9 mouse cellular contexts compared by ENCODE assay signal in genomic region chr11:115858354-115858753, GRCm38 (mm10). TPM values are rescaled to one million over a fixed set of nuclear protein-coding genes. Genes with fewer than 3 reads are reported as not detected.
DNase-seq lines count a peak whose midpoint lies in the region; ATAC-seq lines count a peak whose summit lies in the region.
"Had no signal": no experiment of that assay in that cellular context is flagged by ENCODE, and none has a peak within 500 bp of the region (broad histone marks: within the 10 kb centered on the region; RNA-seq: fewer than 3 reads in every experiment).

Gene Myo15b, plus strand, starts transcription at chr11:115858406.

- H3K9me3 ChIP-seq in kidney, embryonic 15.5 days (replicated peaks), result no peaks in the 10 kb centered on the region
- no peaks in the 10 kb centered on the region for H3K9me3 ChIP-seq in embryonic facial prominence, embryonic 13.5 days
- H3K9me3 ChIP-seq in intestine, embryonic 16.5 days (ENCODE audit: control insufficient read depth, low read length), result no peaks in the 10 kb centered on the region

- no peak for DNase-seq in kidney, adult 11 months
- DNase-seq in neural tube, embryonic 10.5 days (ENCODE audit: extremely low spot score, low spot score), result peak; percentile 49
- no peak for DNase-seq in right cerebral cortex, postnatal 10 days (ENCODE audit: low spot score in 2 of 2)
- DNase-seq in right cerebral cortex, postnatal 14 days, result no peak
- no peak for DNase-seq in thymus, postnatal 36 days
- DNase-seq: gastrocnemius, postnatal 10 days had no signal

- H3K4me1 ChIP-seq in kidney, embryonic 15.5 days, result peaks cover 21% of the 10 kb centered on the region
- H3K4me1 ChIP-seq in embryonic facial prominence, embryonic 13.5 days, result peaks cover 13% of the 10 kb centered on the region
- peaks cover 11% of the 10 kb centered on the region; the same call in 1 of the 2 replicates for H3K4me1 ChIP-seq in intestine, embryonic 16.5 days (ENCODE audit: control insufficient read depth, insufficient read depth, low read length)

- H3K4me2 ChIP-seq in kidney, embryonic 15.5 days, result peak within 1 kb of the TSS; percentile 77
- peak within 1 kb of the TSS; percentile 66 for H3K4me2 ChIP-seq in embryonic facial prominence, embryonic 13.5 days
- peak within 1 kb of the TSS; percentile 89 for H3K4me2 ChIP-seq in intestine, embryonic 16.5 days (ENCODE audit: low read depth, low read length)

- peaks cover 59% of the 10 kb centered on the region for H3K27me3 ChIP-seq in kidney, embryonic 15.5 days
- peaks cover 71% of the 10 kb centered on the region for H3K27me3 ChIP-seq in embryonic facial prominence, embryonic 13.5 days
- H3K27me3 ChIP-seq in intestine, embryonic 16.5 days (replicated peaks; ENCODE audit: control insufficient read depth, insufficient read depth, low read length), result peaks cover 31% of the 10 kb centered on the region

- H3K4me3 ChIP-seq in kidney, embryonic 15.5 days (replicated peaks), result peak within 1 kb of the TSS; percentile 47
- peak within 1 kb of the TSS; percentile 44 for H3K4me3 ChIP-seq in embryonic facial prominence, embryonic 13.5 days
- H3K4me3 ChIP-seq in intestine, embryonic 16.5 days (ENCODE audit: low read length), result peak within 1 kb of the TSS; percentile 52

- 12% methylated on average over 27 of the region's 27 CpGs for WGBS in kidney, embryonic 15.5 days
- WGBS in embryonic facial prominence, embryonic 13.5 days, result 9% methylated on average over 27 of the region's 27 CpGs
- 20% methylated on average over 27 of the region's 27 CpGs for WGBS in intestine, embryonic 16.5 days

- H3K36me3 ChIP-seq in kidney, embryonic 15.5 days, result peaks cover 30% of the 10 kb centered on the region
- H3K36me3 ChIP-seq in embryonic facial prominence, embryonic 13.5 days, result no peaks in the 10 kb centered on the region
- peaks cover 5% of the 10 kb centered on the region; the same call in 1 of the 2 replicates for H3K36me3 ChIP-seq in intestine, embryonic 16.5 days (ENCODE audit: control insufficient read depth, insufficient read depth, low read length)

- peak within 1 kb of the TSS; percentile 53 for H3K9ac ChIP-seq in kidney, embryonic 15.5 days
- peak within 1 kb of the TSS; percentile 60 for H3K9ac ChIP-seq in embryonic facial prominence, embryonic 13.5 days
- peak within 1 kb of the TSS; percentile 75 for H3K9ac ChIP-seq in intestine, embryonic 16.5 days (ENCODE audit: low read depth, low read length)

- no peak within 1 kb of the TSS for H3K27ac ChIP-seq in kidney, embryonic 15.5 days
- H3K27ac ChIP-seq in embryonic facial prominence, embryonic 13.5 days, result no peak within 1 kb of the TSS
- H3K27ac ChIP-seq in intestine, embryonic 16.5 days (ENCODE audit: low read length), result no peak within 1 kb of the TSS

- ATAC-seq in kidney, embryonic 15.5 days (replicated peaks; ENCODE audit: low FRiP score), result no peak
- no peak for ATAC-seq in embryonic facial prominence, embryonic 13.5 days (ENCODE audit: insufficient number of reproducible peaks, insufficient read depth, low FRiP score, low TSS enrichment, low read depth)
- ATAC-seq in intestine, embryonic 16.5 days, result no peak

RNA-seq across cellular contexts. Expression of gene Myo15b, which starts in this region (rescaled TPM):
- polyA plus RNA-seq in kidney, embryonic 15.5 days (2015; fragmentation: Nextera tagmentation; extraction: Ambion mirVana), result 8.0 and 11.1 TPM in 2 replicates
- polyA plus RNA-seq in embryonic facial prominence, embryonic 13.5 days (2015; fragmentation: Nextera tagmentation; extraction: Ambion mirVana), result 0.67 and 1.0 TPM in 2 replicates
- polyA plus RNA-seq in intestine, embryonic 16.5 days (2015; fragmentation: Nextera tagmentation; extraction: Ambion mirVana), result 168 and 230 TPM in 2 replicates

Comparison
In these comparisons a context has a peak if more than half of its experiments do, and no peak if none do; other contexts are left out.
1. RNA of gene Myo15b (polyA plus RNA-seq): 168 to 230 TPM in intestine, embryonic 16.5 days; 8.0 to 11.1 TPM in kidney, embryonic 15.5 days and 0.67 to 1.0 TPM in embryonic facial prominence, embryonic 13.5 days; every median in the first group is over 10 times any median in the second.
2. Peak in every context shown above with its lines, with median percentiles within 50 percentile points of each other: H3K4me2 ChIP-seq, H3K4me3 ChIP-seq and H3K9ac ChIP-seq.